Mouse (Mus musculus): ENCODE measurements at regions not wholly inside any gene's neighbourhood (a gene's known extent, or its start where the extent isn't known, plus 50 kb on each side); places are given as distances from the start of the nearest gene placed in this dataset.

DNA sequence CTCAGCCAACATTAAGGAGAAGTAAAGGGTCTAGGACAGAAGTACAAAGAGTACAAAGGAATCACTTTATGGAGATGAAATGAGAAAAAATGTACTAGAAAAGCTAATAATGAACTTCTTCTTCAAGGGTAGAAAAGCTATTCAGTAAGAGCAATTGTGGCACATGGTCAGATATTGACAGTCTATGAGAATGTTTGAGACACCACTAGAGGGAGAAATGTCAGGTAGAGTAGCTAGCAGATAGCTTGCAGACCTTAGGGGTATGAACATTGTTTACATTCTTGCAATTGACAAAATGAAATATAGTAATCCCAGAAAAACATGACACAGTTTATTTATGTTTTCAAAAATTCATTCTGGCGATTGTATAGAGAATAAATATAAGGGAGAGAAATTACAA is 1066.2 kb upstream of the Sel1l start:
- 0 out of 2 replicates have a peak, but pooled peaks have one; percentile 1 for TF ChIP-seq CTCF (IDR thresholded peaks at IDR 0.05; ENCODE audit: low read depth)
- TF ChIP-seq EP300 (IDR thresholded peaks at IDR 0.05; ENCODE audit: low read depth): no peak

Measured in liver, postnatal 0 days (tissue).